In the genomic region with DNA sequence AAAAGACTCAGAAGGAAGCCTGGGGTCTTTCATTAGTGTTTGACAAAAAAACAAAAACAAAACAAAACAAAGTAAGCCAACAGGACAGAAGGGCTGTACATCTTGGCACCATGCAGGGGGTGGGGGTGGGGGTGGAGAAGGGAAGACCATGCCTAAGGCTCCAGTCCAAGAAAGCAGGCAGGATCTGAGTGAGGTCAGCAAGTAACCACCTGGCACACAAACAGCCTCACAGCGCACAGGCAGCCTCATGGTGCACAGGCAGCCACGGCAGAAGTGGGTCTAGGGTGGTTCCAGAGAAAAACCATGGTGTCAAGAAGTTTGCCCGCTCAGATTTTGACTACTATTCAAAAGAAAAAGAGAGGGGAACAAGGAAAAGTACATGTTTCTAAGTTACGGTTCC, we compare ENCODE assay signal across 21 mouse cellular contexts.
"Had no signal": no experiment of that assay in that cellular context is flagged by ENCODE, and none has a peak within 500 bp of the region (broad histone marks: within the 10 kb centered on the region; RNA-seq: fewer than 3 reads in every experiment).

No protein-coding gene starts in this region.

- H3K27ac ChIP-seq: lung, embryonic 15.5 days; macrophage; midbrain, embryonic 10.5 days; midbrain, embryonic 12.5 days; neural tube, embryonic 13.5 days; neural tube, embryonic 15.5 days had no signal

- H3K4me3 ChIP-seq: lung, embryonic 15.5 days; midbrain, embryonic 10.5 days; midbrain, embryonic 12.5 days; myocyte; neural tube, embryonic 13.5 days; neural tube, embryonic 15.5 days had no signal

- DNase-seq: lung, adult 2 months; lung, postnatal 14 days; lung, postnatal 36 days; midbrain, embryonic 14.5 days; retina, postnatal 1 day; right cerebral cortex, adult 18-20 months; right cerebral cortex, postnatal 25 days; right cerebral cortex, postnatal 4 days; spleen, adult 18-20 months; thymus, adult 18-20 months; thymus, postnatal 14 days; thymus, postnatal 36 days had no signal

- ATAC-seq: lung, postnatal 0 days; midbrain, embryonic 16.5 days had no signal
